ENCODE assay signal across 8 mouse cellular contexts in the genomic region with DNA sequence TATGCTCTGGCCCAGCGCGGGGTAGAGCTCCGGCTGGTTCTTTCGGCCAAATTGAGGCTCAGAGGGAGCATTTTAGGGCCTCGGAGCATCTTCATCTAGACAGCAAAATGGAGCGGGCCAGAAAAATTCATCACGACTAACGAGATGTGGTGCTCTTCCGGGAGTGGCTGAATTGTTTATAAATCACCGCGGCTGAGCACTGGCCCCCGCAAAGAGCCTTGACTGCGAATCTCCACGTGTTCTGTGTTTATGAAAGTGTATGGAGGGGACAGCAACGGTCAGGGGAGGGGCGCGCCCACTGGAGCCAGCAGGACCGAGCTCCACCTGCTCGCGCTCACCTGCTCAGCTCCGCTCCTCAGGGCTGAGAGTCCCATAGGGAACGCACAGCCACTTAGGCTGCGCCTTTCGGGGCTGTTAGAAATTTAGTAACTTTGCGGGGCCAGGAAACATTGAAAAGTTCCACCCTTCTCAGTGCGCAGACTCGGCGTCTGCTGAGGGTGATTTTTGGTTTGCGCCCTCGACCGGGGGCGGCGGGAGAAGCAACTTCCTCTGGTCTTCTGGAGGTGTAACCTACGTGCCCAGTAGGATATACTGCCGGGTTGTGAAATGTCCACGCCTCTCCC. TPM values are rescaled to one million over a fixed set of nuclear protein-coding genes. Genes with fewer than 3 reads are reported as not detected.
DNase-seq lines count a peak whose midpoint lies in the region; ATAC-seq and TF ChIP-seq lines count a peak whose summit lies in the region.

No protein-coding gene starts in this region.

- H3K4me2 ChIP-seq in intestine, postnatal 0 days (replicated peaks; ENCODE audit: low read depth) = peak overlapping the region; percentile 82
- H3K4me2 ChIP-seq in midbrain, postnatal 0 days (ENCODE audit: low read depth, low read length, poor library complexity, severe bottlenecking) = peak overlapping the region; percentile 95

- H3K9me3 ChIP-seq in intestine, postnatal 0 days (ENCODE audit: control insufficient read depth) = no peaks in the 10 kb centered on the region
- H3K9me3 ChIP-seq in midbrain, postnatal 0 days (ENCODE audit: low read length) = no peaks in the 10 kb centered on the region

- no peaks in the 10 kb centered on the region for H3K36me3 ChIP-seq in spleen, adult 2 months (ENCODE audit: control insufficient read depth, insufficient read depth, low read length)
- H3K36me3 ChIP-seq in intestine, postnatal 0 days (ENCODE audit: control insufficient read depth, insufficient read depth) = no peaks in the 10 kb centered on the region
- H3K36me3 ChIP-seq in midbrain, postnatal 0 days (ENCODE audit: insufficient read depth, low read length) = no peaks in the 10 kb centered on the region

- H3K4me3 ChIP-seq in spleen, adult 2 months (ENCODE audit: extremely low read depth, insufficient read depth, insufficient read length) = peak overlapping the region; percentile 27; the same call in 1 of the 2 replicates
- peak overlapping the region; percentile 53 for H3K4me3 ChIP-seq in intestine, postnatal 0 days (ENCODE audit: low read depth, low read length)
- peak overlapping the region; percentile 93 for H3K4me3 ChIP-seq in midbrain, postnatal 0 days (ENCODE audit: low read depth, low read length)
- no peak overlapping the region for H3K4me3 ChIP-seq in lung, adult 2 months (replicated peaks; ENCODE audit: extremely low read depth, low read depth, low read length)

- ATAC-seq in intestine, postnatal 0 days = no peak
- no peak for ATAC-seq in midbrain, postnatal 0 days (ENCODE audit: low FRiP score)

- H3K9ac ChIP-seq in intestine, postnatal 0 days (ENCODE audit: low read depth, low read length) = no peak overlapping the region
- H3K9ac ChIP-seq in midbrain, postnatal 0 days (replicated peaks; ENCODE audit: low read length, poor library complexity, severe bottlenecking) = peak overlapping the region; percentile 70

- WGBS in spleen, adult 2 months = 2% methylated on average over 36 of the region's 36 CpGs
- WGBS in intestine, postnatal 0 days = under 1% methylated on average over 36 of the region's 36 CpGs
- WGBS in midbrain, postnatal 0 days = under 1% methylated on average over 36 of the region's 36 CpGs
- WGBS in lung, adult 2 months = under 1% methylated on average over 36 of the region's 36 CpGs

- H3K27ac ChIP-seq in spleen, adult 2 months (ENCODE audit: insufficient read depth, low read length) = no peak overlapping the region
- H3K27ac ChIP-seq in intestine, postnatal 0 days (ENCODE audit: low read depth, low read length) = no peak overlapping the region
- H3K27ac ChIP-seq in midbrain, postnatal 0 days (ENCODE audit: low read depth, low read length) = peak overlapping the region; percentile 83

- DNase-seq in adrenal gland, adult 2 months = peak; percentile 13
- DNase-seq in adrenal gland, adult 8-10 months = no peak
- no peak for DNase-seq in spleen, adult 2 months (ENCODE audit: low read depth in 1 of 2, low spot score in 2 of 2)
- no peak for DNase-seq in spleen, postnatal 10 days (ENCODE audit: low spot score in 2 of 2)
- peak; percentile 53 for DNase-seq in midbrain, postnatal 0 days (ENCODE audit: low spot score)
- no peak for DNase-seq in T-cell, adult 2 months (ENCODE audit: low spot score)
- DNase-seq in lung, adult 2 months = no peak

- peaks cover 17% of the 10 kb centered on the region for H3K4me1 ChIP-seq in spleen, adult 2 months (ENCODE audit: control insufficient read depth, insufficient read depth, insufficient read length)
- H3K4me1 ChIP-seq in intestine, postnatal 0 days (replicated peaks; ENCODE audit: control insufficient read depth, insufficient read depth, low read length) = no peaks in the 10 kb centered on the region; the same call in none of the 2 replicates
- H3K4me1 ChIP-seq in midbrain, postnatal 0 days (ENCODE audit: insufficient read depth, low read length) = no peaks in the 10 kb centered on the region
- peaks cover 5% of the 10 kb centered on the region for H3K4me1 ChIP-seq in lung, adult 2 months (ENCODE audit: control insufficient read depth, insufficient read depth, low read length)

- TF ChIP-seq CTCF in spleen, adult 2 months (IDR thresholded peaks at IDR 0.05; ENCODE audit: extremely low read depth, insufficient read depth, insufficient read length, insufficient replicate concordance) = no peak
- TF ChIP-seq CTCF in intestine, postnatal 0 days (IDR thresholded peaks at IDR 0.05; ENCODE audit: low read depth) = no peak
- peak; percentile 29 for TF ChIP-seq CTCF in midbrain, postnatal 0 days (IDR thresholded peaks at IDR 0.05)
- TF ChIP-seq CTCF in lung, adult 2 months (IDR thresholded peaks at IDR 0.05; ENCODE audit: insufficient read depth, low read length) = no peak

- TF ChIP-seq POLR2A in spleen, adult 2 months (IDR thresholded peaks at IDR 0.05; ENCODE audit: low read depth, low read length) = no peak
- no peak for TF ChIP-seq POLR2A in lung, adult 2 months (IDR thresholded peaks at IDR 0.05; ENCODE audit: borderline replicate concordance, extremely low read depth, low read depth, low read length)

- peaks cover 44% of the 10 kb centered on the region for H3K27me3 ChIP-seq in spleen, adult 2 months (ENCODE audit: control insufficient read depth, insufficient read depth, low read length)
- H3K27me3 ChIP-seq in intestine, postnatal 0 days (replicated peaks; ENCODE audit: control insufficient read depth, insufficient read depth, low read length) = peaks cover 93% of the 10 kb centered on the region
- no peaks in the 10 kb centered on the region for H3K27me3 ChIP-seq in midbrain, postnatal 0 days (ENCODE audit: insufficient read depth, low read length)

RNA-seq across cellular contexts. Expression of a gene that starts 2.0 kb away (rescaled TPM):
- under 1 TPM in 1 of 2 experiments, not detected in 1; 0.07 TPM for total RNA-seq in adrenal gland, adult 2 months (2021)
- 0.07 TPM in 1 of 2 replicates, not detected in the other for polyA plus RNA-seq in adrenal gland, adult 2 months (2012; rRNA removed)
- under 1 TPM in 3 of 4 experiments, not detected in 1; 0.03 to 0.06 (median 0.06) TPM for total RNA-seq in adrenal gland, adult 8-10 months (2022)
- polyA plus RNA-seq in spleen, adult 2 months (2012; rRNA removed) = not detected in 2 replicates
- polyA plus RNA-seq in intestine, postnatal 0 days (2015; fragmentation: Nextera tagmentation; extraction: Ambion mirVana) = not detected in 2 replicates
- total RNA-seq in midbrain, postnatal 0 days (2014; rRNA removed) = 36.4 and 37.5 TPM in 2 replicates
- polyA plus RNA-seq in midbrain, postnatal 0 days (2015; fragmentation: Nextera tagmentation; extraction: Ambion mirVana) = 17.4 and 19.3 TPM in 2 replicates
- polyA plus RNA-seq in lung, adult 2 months (2012; rRNA removed) = 0.01 TPM in 1 of 2 replicates, not detected in the other

Comparison
In these comparisons a context has a peak if more than half of its experiments do, and no peak if none do; other contexts are left out.
1. DNase-seq: peak in adrenal gland, adult 2 months (single experiment) and midbrain, postnatal 0 days (single experiment); none in adrenal gland, adult 8-10 months (single experiment), spleen, adult 2 months (0 of 2), spleen, postnatal 10 days (0 of 2), T-cell, adult 2 months (single experiment) and lung, adult 2 months (single experiment).
2. RNA of a gene that starts 2.0 kb away (polyA plus RNA-seq): 17.4 to 19.3 TPM in midbrain, postnatal 0 days; 0.01 TPM in lung, adult 2 months, 0.07 TPM in adrenal gland, adult 2 months, not detected in spleen, adult 2 months and not detected in intestine, postnatal 0 days; every median in the first group is over 10 times any median in the second.